Mouse (Mus musculus) liver, adult 2 months (tissue): ENCODE data around the gene Brms1l.

Experiments used
- CTCF ChIP-seq: fragments of 200-500 bp; IDR thresholded peaks from 2 replicates; pipeline ENCODE4 v1.5.1; 2011; ENCODE audit warnings: low read depth, low read length, control low read depth
- POLR2A ChIP-seq: fragments of 200-500 bp; IDR thresholded peaks from 2 replicates; pipeline ENCODE4 v1.6.1; 2011; ENCODE audit warnings: low read length, control low read depth; ENCODE audit not compliant: insufficient read depth; ENCODE audit errors: extremely low read depth

DNA sequence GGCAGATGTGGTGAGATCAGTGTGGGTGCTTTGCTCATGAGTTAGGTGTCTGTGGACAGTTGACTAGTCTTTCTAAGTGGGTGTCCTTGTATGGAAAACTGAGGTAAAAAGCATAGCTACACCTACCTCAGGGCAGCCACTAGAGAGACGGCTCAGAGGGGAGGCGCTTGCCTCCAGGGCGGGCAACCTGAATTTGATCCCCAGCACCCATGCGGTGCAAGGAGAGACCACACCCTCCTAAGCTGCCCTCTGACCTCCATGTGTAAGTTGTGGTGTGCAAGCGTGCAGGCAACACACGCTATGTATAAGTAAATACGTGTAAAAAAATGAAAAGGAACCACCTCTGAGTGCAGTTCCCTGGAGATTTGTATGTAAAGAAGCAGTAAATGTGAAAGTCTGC is 24.5 kb downstream of the Brms1l start:
- TF ChIP-seq POLR2A (no peak), CTCF (no peak)
